Mouse (Mus musculus) common myeloid progenitor, adult 5-6 weeks (primary cell): Measurements from ENCODE around the gene Iqsec1. TPM values are rescaled to one million over a fixed set of nuclear protein-coding genes. Genes with fewer than 3 reads are reported as not detected.
A peak's percentile ranks its signal among the peaks of the same experiment; 100 is the strongest.
"Not testable (repeated sequence)": the region's sequence is repeated elsewhere in the genome, so short reads cannot be mapped to it uniquely, and the experiment has no call there.

Experiments used
- ATAC-seq: replicated peaks from 2 replicates; pipeline ENCODE4 v1.8.0; 2016; ENCODE audit warnings: low read depth, mild to moderate bottlenecking, moderate TSS enrichment, inconsistent platforms; ENCODE audit not compliant: poor library complexity, severe bottlenecking
- total RNA-seq: library from RNA; stranded (forward); fragments of 200-1000, 187-1606 nt; gene quantifications from 2 replicates; pipeline ENCODE4 v1.2.3, GENCODE M21; 2017

The Iqsec1 gene
- total RNA-seq, 1 experiment from 2014 or later: 13.9 TPM

DNA sequence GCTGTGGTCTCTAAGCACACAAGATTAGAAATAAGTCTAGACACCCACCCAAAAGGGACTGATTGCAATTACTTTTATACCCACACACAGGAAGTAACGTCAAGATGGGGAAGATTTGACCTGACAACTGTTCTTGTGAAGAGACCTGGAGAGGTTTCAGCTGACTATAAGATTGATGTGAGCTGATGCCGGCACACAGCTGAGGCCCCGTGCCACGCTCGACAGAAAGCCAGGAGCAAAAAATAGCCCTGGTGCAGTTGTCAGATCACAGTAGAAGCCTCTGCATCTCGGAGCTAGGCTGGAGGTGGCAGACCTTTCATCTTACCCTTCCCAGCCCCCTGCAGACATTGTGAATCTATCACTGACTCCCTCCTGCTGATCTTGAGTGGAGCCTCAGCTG, 289.6 kb downstream of the Iqsec1 start:
- ATAC-seq: no peak

GRCm38 (mm10) chr6:90695754-90696153, 292.7 kb downstream of the Iqsec1 start:
- ATAC-seq: no peak

DNA sequence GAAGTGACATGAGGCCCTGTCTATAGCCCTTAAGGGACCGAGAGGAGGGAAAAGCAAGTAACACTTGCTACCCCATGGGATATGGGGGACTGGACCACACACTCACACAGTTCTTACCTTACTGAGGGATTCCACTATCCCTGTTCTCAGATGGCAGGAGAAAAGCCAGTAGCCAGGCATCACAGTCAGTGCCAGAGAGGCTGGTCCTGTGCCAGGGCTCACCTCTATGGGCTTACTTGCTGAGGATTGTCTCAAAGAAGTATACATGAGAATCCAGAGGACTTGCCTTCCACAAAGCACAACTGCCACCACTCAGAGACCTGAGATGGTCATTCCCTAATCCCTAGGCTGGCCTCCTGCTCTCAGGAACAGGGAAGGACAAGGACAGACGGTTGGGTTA, 296.1 kb downstream of the Iqsec1 start:
- ATAC-seq: no peak

GRCm38 (mm10) chr6:90691935-90692334, 296.6 kb downstream of the Iqsec1 start:
- no peak for ATAC-seq

DNA sequence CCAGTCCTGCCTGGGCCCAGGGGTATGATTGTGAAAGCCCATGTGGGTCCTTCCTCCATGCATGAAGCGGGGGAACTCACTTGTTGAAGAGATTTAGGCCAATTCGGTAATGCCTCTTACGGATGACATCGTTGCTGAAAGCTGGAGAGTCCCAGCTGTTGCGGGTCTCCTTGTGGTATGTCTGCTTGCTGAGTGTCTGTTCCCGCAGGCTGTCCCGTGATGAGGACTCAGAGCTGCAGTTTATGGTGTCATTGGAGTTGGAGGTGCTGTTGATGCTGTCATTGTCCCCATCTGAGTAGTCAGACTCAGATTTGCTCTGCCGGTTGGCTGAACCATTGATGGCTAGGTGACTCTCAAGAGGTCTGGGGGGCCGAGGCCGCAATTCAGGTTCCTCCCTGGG, 299.0 kb downstream of the Iqsec1 start:
- no peak for ATAC-seq

- no peak for ATAC-seq
Observed at GRCm38 (mm10) chr6:90688742-90689141, 299.7 kb downstream of the Iqsec1 start.

DNA sequence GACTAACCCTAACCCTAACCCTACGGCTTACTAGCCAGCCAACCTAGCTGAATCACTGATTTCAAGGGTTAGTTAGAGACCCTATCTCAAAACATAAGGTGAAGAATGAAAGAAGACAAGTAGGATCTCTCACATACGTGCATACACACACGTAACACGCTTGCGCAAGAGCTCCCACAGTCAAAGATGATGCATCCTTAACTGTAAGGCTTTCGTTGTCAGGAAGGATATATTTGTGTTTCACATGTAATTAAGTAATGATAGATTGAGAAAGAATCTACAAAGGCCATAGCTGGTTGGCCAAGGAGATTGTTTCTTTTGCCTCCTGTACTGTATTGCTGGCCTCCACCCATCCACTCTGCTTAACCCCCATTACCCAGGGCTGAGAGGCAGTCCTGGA, 300.5 kb downstream of the Iqsec1 start:
- no peak for ATAC-seq

DNA sequence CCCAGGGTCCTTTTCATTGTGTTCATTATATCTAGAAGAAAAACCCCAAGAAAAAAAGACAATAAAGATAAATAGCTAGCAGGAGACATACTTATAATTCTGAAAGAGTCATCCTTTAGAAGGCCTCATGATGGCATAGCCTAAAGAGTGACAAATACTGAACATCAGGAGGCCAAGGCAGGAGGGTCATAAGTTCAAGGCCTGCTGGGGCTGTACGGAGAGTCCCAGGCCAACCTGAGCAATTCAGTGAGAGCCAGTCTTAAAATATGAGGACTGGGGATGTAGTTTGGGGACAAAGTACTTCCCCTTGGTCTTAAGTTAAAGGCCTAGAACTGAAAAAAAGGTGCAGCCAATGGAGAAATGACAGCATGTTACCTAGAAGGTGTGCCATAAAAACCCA, 301.7 kb downstream of the Iqsec1 start:
- no peak for ATAC-seq

DNA sequence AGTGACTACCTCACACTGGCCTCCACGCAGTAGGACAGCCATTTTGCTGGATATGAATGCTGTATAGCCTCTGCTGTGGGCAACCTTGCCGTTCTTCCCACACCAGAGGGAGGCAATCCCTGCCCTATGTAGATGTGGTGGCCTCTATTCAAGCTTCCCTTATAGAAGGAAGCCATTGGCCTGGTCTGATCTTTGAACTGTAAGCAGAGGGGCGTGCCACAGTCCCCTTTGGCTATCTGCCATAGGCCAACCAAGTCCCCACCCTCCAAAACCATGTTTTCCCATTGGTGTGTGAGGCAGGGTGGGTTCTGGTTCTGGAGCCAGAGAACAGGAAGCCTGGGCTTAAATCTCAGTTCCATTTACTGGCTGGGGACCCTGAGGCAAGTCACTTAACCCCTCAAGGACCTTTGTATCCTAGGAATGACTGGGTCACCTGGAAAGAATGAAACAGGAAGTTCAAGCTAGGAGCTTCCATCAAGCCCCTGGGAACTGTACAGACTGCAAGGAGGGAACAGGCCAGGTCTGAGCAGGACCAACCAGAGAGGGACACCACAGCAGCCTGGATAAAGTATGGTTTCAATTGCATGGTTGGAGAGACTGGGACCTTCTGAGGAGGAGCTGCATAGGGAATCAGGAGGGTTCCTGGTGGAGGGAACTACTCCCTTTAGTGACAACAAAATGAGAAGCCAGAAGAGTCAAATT, 304.5 kb downstream of the Iqsec1 start:
- ATAC-seq: no peak

- no peak for ATAC-seq
Observed at GRCm38 (mm10) chr6:90680401-90680800, 308.1 kb downstream of the Iqsec1 start.

DNA sequence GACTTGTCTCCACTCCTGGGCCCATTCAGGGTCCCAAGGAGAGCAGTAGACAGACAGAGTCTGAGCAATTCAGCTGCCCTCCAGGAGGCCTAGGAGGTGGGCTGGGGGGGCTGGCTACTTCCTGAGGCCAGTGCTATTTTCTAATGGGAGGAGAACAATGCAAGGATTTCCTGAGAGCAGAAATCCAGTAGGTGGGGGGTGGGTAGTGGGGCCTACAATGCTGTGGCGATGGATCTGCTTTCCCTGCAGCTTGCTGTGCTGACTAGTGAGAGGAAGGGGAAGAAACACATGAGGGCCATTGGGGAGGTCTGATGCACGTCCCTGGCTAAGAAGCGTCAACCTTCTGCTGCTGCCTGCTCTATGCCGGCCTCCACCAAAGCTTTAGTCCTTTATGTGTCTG, 309.7 kb downstream of the Iqsec1 start:
- no peak for ATAC-seq

- ATAC-seq: no peak
Observed at GRCm38 (mm10) chr6:90668693-90669092, 319.8 kb downstream of the Iqsec1 start.

DNA sequence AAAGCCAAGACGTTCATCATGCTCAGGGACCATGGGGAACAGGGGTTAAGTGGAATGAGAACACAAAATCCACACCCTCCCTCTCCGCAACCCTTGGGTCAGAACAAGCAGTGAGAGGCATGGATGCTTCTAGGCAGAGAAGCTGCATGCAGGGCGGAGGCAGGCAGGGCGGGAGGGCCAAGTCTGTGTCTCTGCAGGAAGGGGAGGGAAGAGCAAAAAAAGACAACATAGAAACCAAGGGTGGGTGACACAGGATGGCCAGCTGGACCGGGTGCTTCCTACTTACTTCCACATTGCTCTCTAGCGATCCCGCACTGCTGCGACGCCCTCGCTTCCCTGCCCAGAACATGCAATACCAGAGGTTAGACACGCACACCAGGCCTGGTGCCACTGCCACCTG, 324.7 kb downstream of the Iqsec1 start:
- no peak for ATAC-seq

GRCm38 (mm10) chr6:90662148-90662547, 326.3 kb downstream of the Iqsec1 start:
- ATAC-seq: no peak

DNA sequence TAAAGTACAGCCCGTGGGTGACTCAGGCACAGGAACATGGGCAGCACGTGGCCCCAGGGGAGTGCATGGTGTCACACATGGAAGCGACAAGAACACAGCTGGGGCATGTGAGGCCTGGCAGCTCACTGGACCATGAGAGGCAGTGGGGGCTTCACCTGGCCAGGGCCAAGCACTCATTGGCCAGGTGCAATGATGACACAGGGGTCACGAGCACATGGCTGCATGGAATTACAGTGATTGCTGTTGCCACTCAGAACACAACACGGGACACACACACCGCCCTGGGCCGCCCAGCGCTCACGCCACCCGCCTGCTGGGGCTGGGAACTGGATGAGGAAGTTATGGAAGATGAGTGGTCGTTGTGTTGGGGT, 327.5 kb downstream of the Iqsec1 start:
- ATAC-seq: no peak

GRCm38 (mm10) chr6:90660398-90661028, 328.0 kb downstream of the Iqsec1 start:
- no peak for ATAC-seq

GRCm38 (mm10) chr6:90659913-90660312, 328.6 kb downstream of the Iqsec1 start:
- no peak for ATAC-seq

- not testable (repeated sequence) for ATAC-seq
Observed at GRCm38 (mm10) chr6:90656344-90656850, 332.1 kb downstream of the Iqsec1 start.

DNA sequence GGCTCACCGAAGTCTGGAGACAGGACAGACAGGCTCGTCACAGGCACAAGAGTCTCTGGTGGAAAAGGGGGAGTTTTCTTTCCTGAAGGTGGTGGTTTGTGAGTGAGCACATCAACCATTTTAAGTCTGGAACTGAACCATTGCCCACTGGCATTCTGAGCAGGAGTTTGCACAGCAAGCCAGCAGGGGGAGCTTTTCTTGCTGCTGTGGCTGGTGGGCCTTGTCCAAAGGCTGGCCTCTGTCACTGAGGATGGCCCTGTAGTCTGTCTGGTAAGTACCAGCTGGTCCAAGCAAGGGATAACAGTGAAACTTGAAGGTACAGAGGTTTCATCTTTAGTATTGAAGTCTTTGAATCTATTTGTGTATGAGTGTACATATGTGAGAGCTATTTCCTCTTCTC, 334.7 kb downstream of the Iqsec1 start:
- peak; percentile 70; the same call in 1 of the 2 replicates for ATAC-seq

DNA sequence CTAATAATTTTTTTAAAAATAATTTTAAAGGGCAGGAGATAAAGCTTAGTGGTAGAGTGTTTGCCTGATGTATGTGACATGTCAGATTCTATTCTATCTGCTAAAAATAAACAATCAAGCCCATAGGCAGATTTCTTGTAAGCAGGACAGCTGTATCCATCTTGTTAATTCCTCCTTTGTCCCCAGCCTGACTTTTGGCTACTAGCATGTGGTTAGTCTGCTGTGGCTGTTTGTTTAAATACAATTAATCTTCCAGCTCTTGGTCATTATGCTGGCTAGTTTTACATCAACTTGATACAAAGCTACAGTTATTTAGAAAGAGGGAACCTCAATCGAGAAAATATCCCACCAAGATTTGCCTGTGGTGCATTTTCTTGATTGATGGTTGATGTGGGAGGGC, 337.9 kb downstream of the Iqsec1 start:
- no peak for ATAC-seq

DNA sequence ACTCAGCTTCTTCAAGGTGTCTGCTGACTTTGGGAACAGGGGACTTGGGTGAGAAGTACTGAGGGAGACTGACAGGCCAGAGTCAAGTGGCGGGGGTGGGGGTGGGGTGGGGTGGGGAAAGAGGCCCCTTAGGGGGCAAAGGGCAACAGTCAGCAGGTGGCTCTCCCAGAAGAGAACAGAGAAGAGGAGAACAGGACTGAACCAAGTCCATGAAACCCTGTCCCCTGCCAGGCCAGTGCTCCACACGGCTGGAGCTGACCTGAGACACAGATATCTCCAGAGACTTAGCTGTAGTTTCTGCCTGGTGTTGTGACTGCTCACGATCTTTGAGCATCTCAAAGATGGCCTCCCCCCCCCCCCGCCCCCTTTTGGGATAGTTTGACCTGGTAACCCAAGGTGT, 339.2 kb downstream of the Iqsec1 start:
- no peak for ATAC-seq

DNA sequence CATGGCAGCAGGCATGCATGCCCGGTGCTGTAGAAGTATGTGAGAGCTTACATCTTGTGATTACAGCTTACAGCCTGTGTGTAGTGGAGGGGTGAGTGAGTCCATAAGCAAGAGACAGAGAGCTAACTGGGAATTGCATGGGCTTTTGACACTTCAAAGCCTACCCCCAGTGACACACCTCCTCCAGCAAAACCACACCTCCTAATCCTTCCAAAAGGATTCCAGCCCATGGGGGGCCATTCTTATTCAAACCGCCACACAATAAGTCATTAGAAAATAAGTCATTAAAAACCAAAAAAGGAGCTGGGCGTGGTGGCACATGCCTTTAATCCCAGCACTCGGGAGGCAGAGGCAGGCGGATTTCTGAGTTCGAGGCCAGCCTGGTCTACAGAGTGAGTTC, 340.1 kb downstream of the Iqsec1 start:
- ATAC-seq: no peak
